Mouse (Mus musculus): ENCODE measurements around the gene H3f3a. TPM values are rescaled to one million over a fixed set of nuclear protein-coding genes. Genes with fewer than 3 reads are reported as not detected.

The H3f3a gene
- polyA plus RNA-seq, 1 experiment from 2014 or later = 3,728 TPM

DNA sequence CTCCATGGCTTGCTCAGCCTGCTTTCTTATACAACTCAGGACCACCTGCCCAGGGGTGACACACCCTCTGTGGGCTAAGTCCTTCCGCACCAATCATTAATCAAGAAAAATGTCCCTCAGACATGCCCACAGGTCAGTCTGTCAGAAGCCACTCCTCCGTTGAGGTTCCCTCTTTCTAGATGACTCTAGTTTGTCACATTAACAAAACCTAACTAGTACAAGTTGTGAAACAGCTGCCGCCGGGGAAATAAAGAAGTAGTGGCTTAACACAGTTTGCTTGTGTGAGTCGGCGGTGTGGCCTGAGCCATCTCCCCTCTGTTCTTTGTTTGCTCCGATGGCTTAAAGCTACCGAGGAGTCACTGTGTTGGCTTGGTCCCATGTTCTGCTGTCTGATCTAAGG lies 51.1 kb downstream of the H3f3a start:
- H3K27me3 ChIP-seq (ENCODE audit: control insufficient read depth, insufficient read depth, low read length) = no peaks in the 10 kb centered on the region; the same call in 1 of the 2 replicates
- peak overlapping the region; percentile 57; the same call in 1 of the 2 replicates for H3K9ac ChIP-seq (ENCODE audit: low read length)
- H3K4me3 ChIP-seq (ENCODE audit: low read depth, low read length) = no peak overlapping the region
- H3K36me3 ChIP-seq (ENCODE audit: control insufficient read depth, insufficient read depth, low read length) = no peaks in the 10 kb centered on the region
- WGBS = 78% methylated on average over 8 of the region's 8 CpGs
- peaks cover 4% of the 10 kb centered on the region for H3K4me1 ChIP-seq (ENCODE audit: control insufficient read depth, insufficient read depth, low read length)
- no peak overlapping the region for H3K27ac ChIP-seq (ENCODE audit: low read depth, low read length)
- H3K9me3 ChIP-seq (ENCODE audit: control insufficient read depth, low read length) = no peaks in the 10 kb centered on the region
- ATAC-seq (ENCODE audit: low FRiP score) (no peak; the same call in 1 of the 2 replicates), DNase-seq (ENCODE audit: low spot score, missing footprints) (no peak)
- peak overlapping the region; percentile 67; the same call in 1 of the 2 replicates for H3K4me2 ChIP-seq

DNA sequence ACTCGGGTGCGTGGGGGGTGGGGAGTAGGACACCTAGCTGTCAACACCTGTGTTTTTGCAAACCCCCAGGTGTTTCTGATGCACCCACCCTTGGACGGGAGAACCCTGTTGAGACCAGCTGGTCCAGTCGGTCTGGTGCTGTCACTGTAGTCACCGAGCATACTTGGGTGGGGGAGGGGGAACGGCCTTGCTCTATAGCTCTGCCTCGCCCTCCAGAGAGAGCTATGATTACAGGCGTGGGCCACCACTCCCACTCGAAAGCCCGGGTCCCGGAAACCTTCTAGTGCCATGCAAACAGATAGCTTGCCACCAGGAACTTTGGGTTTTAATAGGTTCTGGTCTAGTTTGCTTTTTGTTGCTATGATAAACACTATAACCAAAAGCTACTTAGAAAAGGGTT lies 51.6 kb downstream of the H3f3a start:
- Histone ChIP-seq H3K9me3 (ENCODE audit: control insufficient read depth, low read length) (no peaks in the 10 kb centered on the region), H3K4me1 (ENCODE audit: control insufficient read depth, insufficient read depth, low read length) (no peaks in the 10 kb centered on the region), H3K27ac (ENCODE audit: low read depth, low read length) (no peak overlapping the region), H3K4me3 (ENCODE audit: low read depth, low read length) (no peak overlapping the region), H3K36me3 (ENCODE audit: control insufficient read depth, insufficient read depth, low read length) (no peaks in the 10 kb centered on the region), H3K9ac (ENCODE audit: low read length) (no peak overlapping the region), H3K4me2 (no peak overlapping the region), H3K27me3 (ENCODE audit: control insufficient read depth, insufficient read depth, low read length) (no peaks in the 10 kb centered on the region; the same call in 1 of the 2 replicates)
- ATAC-seq (ENCODE audit: low FRiP score) (no peak), DNase-seq (ENCODE audit: low spot score, missing footprints) (no peak)
- WGBS = 87% methylated on average over 11 of the region's 11 CpGs

DNA sequence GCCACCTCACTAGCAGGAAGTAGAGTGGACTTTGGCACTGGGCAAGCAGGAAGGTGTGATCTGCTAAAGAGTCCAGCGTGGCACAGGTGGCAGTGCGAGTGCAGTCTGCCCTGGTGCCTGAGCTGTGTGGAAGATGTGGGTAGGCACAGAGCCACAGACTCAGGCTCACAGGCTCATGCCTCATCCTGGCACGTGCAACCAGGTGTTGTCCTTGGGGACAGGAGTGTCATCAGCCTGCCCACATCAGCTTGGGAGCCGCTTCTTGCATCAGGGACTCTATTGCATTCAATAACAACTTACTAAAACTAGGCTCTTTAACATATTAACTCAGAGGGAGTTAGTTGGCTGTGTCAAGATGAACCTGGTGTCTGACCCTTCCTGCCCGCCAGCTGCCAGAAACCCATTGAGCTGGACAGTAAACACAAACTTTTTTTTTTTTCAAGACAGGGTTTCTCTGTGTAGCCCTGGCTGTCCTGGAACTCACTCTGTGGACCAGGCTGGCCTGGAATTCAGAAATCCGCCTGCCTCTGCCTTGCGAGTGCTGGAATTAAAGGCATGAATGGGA lies 55.7 kb downstream of the H3f3a start:
- no peaks in the 10 kb centered on the region; the same call in 1 of the 2 replicates for H3K27me3 ChIP-seq (ENCODE audit: control insufficient read depth, insufficient read depth, low read length)
- 88% methylated on average over 7 of the region's 7 CpGs for WGBS

DNA sequence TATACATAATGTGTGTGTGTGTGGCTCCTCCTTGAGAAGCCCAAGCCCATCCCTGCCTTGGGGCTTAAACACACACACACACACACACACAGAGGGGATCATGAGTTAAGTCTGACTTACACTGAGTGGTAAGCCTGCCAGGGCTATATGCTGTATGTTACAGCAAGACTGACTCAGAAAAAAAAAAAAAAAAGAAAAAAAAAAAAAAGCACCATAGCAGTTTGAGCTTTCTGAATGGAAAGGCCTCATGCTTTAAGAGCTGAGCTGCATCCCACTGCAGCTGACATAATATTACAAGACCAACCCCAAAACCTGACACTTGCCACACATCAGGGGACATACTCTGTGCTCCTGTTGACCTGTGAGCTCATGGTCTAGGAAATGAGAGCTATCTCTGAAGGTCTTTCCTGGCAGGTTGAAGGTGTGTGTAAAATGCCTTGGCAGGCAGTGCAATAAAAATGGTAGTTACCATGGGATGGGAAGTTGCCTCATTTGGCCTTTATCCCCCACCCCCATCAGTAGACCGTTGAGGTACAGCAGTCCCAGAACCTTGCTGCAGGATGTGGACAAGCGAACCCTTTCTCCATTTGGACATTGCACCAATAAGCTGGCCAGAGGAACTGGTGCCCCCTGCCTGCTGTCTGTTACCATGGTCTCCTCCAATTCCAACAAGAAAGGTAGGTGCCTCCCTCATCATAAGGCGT lies 56.3 kb downstream of the H3f3a start:
- peaks cover 9% of the 10 kb centered on the region; the same call in 1 of the 2 replicates for H3K36me3 ChIP-seq (ENCODE audit: control insufficient read depth, insufficient read depth, low read length)
- H3K4me1 ChIP-seq (ENCODE audit: control insufficient read depth, insufficient read depth, low read length) = no peaks in the 10 kb centered on the region
- H3K27ac ChIP-seq (ENCODE audit: low read depth, low read length) = no peak overlapping the region
- H3K4me3 ChIP-seq (ENCODE audit: low read depth, low read length) = no peak overlapping the region
- ATAC-seq (ENCODE audit: low FRiP score) (no peak), DNase-seq (ENCODE audit: low spot score, missing footprints) (no peak)
- no peak overlapping the region for H3K9ac ChIP-seq (ENCODE audit: low read length)
- no peaks in the 10 kb centered on the region for H3K9me3 ChIP-seq (ENCODE audit: control insufficient read depth, low read length)
- 95% methylated on average over 3 of the region's 3 CpGs for WGBS
- H3K27me3 ChIP-seq (ENCODE audit: control insufficient read depth, insufficient read depth, low read length) = no peaks in the 10 kb centered on the region; the same call in 1 of the 2 replicates
- no peak overlapping the region for H3K4me2 ChIP-seq

More for the DNA sequence above, 55.7 kb downstream of the H3f3a start:
- Histone ChIP-seq H3K9ac (ENCODE audit: low read length) (no peak overlapping the region), H3K36me3 (ENCODE audit: control insufficient read depth, insufficient read depth, low read length) (peaks cover 7% of the 10 kb centered on the region; the same call in 1 of the 2 replicates), H3K4me3 (ENCODE audit: low read depth, low read length) (no peak overlapping the region), H3K9me3 (ENCODE audit: control insufficient read depth, low read length) (no peaks in the 10 kb centered on the region), H3K4me1 (ENCODE audit: control insufficient read depth, insufficient read depth, low read length) (no peaks in the 10 kb centered on the region), H3K4me2 (no peak overlapping the region), H3K27ac (ENCODE audit: low read depth, low read length) (no peak overlapping the region)
- ATAC-seq (ENCODE audit: low FRiP score) (no peak), DNase-seq (ENCODE audit: low spot score, missing footprints) (no peak)

DNA sequence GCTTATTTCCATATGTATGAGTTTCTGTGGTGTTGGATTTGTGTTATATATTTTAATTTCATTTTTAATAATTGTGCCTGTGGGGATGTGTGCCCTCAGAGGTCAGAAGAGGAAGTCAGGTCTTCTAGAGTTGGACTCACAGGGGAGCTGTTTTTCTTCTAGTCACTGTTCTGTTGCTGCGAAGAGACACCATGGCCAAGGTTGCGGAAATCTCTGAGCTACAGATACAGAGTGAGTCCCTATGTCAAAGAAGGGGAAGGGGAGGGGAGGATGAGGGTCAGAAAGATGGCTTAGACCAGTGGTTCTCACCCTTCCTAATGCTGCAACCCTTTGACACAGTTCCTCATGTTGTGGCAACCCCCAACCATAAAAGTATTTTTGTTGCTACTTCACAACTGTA lies 57.0 kb downstream of the H3f3a start:
- ATAC-seq (ENCODE audit: low FRiP score) (no peak), DNase-seq (ENCODE audit: low spot score, missing footprints) (no peak)
- Histone ChIP-seq H3K27me3 (ENCODE audit: control insufficient read depth, insufficient read depth, low read length) (no peaks in the 10 kb centered on the region), H3K4me1 (ENCODE audit: control insufficient read depth, insufficient read depth, low read length) (no peaks in the 10 kb centered on the region), H3K36me3 (ENCODE audit: control insufficient read depth, insufficient read depth, low read length) (peaks cover 12% of the 10 kb centered on the region; the same call in 1 of the 2 replicates), H3K4me3 (ENCODE audit: low read depth, low read length) (no peak overlapping the region), H3K4me2 (no peak overlapping the region), H3K9ac (ENCODE audit: low read length) (no peak overlapping the region), H3K9me3 (ENCODE audit: control insufficient read depth, low read length) (no peaks in the 10 kb centered on the region), H3K27ac (ENCODE audit: low read depth, low read length) (no peak overlapping the region)
- 88% methylated on average over 2 of the region's 2 CpGs for WGBS

DNA sequence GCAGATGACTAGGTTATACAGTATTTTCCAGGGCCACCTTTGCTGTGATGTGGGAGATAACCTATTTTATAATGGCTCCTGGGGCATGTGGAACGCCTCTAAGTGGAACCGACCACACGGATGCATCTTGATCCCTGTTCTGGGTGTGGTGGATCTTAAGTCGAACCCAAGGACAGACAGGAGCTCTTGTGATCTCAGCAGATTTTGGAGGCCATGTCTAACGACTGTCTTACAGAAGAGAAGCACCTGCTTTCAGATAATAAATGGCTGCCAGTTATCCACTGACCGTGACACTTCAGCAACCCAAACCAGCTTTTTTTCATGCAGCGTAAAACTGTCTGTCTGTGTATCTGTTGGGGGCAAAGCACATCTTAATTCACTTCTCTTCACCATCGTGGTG lies 59.4 kb downstream of the H3f3a start:
- no peaks in the 10 kb centered on the region for H3K4me1 ChIP-seq (ENCODE audit: control insufficient read depth, insufficient read depth, low read length)
- H3K4me2 ChIP-seq = no peak overlapping the region
- no peaks in the 10 kb centered on the region for H3K27me3 ChIP-seq (ENCODE audit: control insufficient read depth, insufficient read depth, low read length)
- H3K4me3 ChIP-seq (ENCODE audit: low read depth, low read length) = no peak overlapping the region
- 92% methylated on average over 8 of the region's 8 CpGs for WGBS
- no peak overlapping the region for H3K9ac ChIP-seq (ENCODE audit: low read length)
- DNase-seq (ENCODE audit: low spot score, missing footprints) (peak; percentile 71), ATAC-seq (ENCODE audit: low FRiP score) (no peak)
- peaks cover 13% of the 10 kb centered on the region; the same call in 1 of the 2 replicates for H3K36me3 ChIP-seq (ENCODE audit: control insufficient read depth, insufficient read depth, low read length)
- no peak overlapping the region for H3K27ac ChIP-seq (ENCODE audit: low read depth, low read length)
- H3K9me3 ChIP-seq (ENCODE audit: control insufficient read depth, low read length) = no peaks in the 10 kb centered on the region

DNA sequence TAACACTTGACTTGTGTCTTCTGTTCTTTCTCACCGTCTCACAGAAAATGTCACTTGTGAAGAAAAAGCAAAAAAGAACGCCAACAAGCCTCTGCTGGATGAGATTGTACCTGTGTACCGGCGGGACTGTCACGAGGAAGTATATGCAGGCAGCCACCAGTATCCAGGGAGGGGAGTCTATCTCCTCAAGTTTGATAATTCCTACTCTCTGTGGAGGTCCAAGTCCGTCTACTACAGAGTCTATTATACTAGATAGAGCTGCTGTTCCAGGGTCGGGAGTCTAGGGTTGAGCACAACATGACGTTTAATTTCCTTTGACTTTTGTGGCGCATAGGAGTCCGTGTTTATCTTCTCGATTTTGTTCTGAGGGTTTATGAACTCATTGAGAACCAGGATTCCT lies 61.6 kb downstream of the H3f3a start:
- Histone ChIP-seq H3K27ac (ENCODE audit: low read depth, low read length) (no peak overlapping the region), H3K9me3 (ENCODE audit: control insufficient read depth, low read length) (no peaks in the 10 kb centered on the region), H3K9ac (ENCODE audit: low read length) (no peak overlapping the region), H3K4me1 (ENCODE audit: control insufficient read depth, insufficient read depth, low read length) (no peaks in the 10 kb centered on the region), H3K27me3 (ENCODE audit: control insufficient read depth, insufficient read depth, low read length) (no peaks in the 10 kb centered on the region), H3K4me2 (no peak overlapping the region), H3K36me3 (ENCODE audit: control insufficient read depth, insufficient read depth, low read length) (peaks cover 21% of the 10 kb centered on the region), H3K4me3 (ENCODE audit: low read depth, low read length) (no peak overlapping the region)
- DNase-seq (ENCODE audit: low spot score, missing footprints) = peak; percentile 80
- 97% methylated on average over 11 of the region's 11 CpGs for WGBS
- no peak for ATAC-seq (ENCODE audit: low FRiP score)

Other genes with a start within 250 kb of the H3f3a start
- 188 and 213 TPM in 2 replicates for gene Parp1, start 245.0 kb downstream of the H3f3a start, polyA plus RNA-seq (2014; fragmentation: Nextera tagmentation; extraction: Ambion mirVana)
- 26.2 and 30.4 TPM in 2 replicates for gene Lin9, start 172.8 kb downstream of the H3f3a start, polyA plus RNA-seq (2014; fragmentation: Nextera tagmentation; extraction: Ambion mirVana)
- gene Mixl1, start 116.9 kb downstream of the H3f3a start, polyA plus RNA-seq (2014; fragmentation: Nextera tagmentation; extraction: Ambion mirVana) = 0.08 TPM in 1 of 2 replicates, not detected in the other
- 20.8 and 21.6 TPM in 2 replicates for gene Acbd3, start 87.9 kb downstream of the H3f3a start, polyA plus RNA-seq (2014; fragmentation: Nextera tagmentation; extraction: Ambion mirVana)
- gene Sde2, start 37.2 kb upstream of the H3f3a start, polyA plus RNA-seq (2014; fragmentation: Nextera tagmentation; extraction: Ambion mirVana) = 34.1 and 35.1 TPM in 2 replicates
- not detected in 2 replicates for gene Lefty2, start 79.2 kb upstream of the H3f3a start, polyA plus RNA-seq (2014; fragmentation: Nextera tagmentation; extraction: Ambion mirVana)
- 85.4 and 97.9 TPM in 2 replicates for gene Pycr2, start 90.3 kb upstream of the H3f3a start, polyA plus RNA-seq (2014; fragmentation: Nextera tagmentation; extraction: Ambion mirVana)
- gene Lefty1, start 121.1 kb upstream of the H3f3a start, polyA plus RNA-seq (2014; fragmentation: Nextera tagmentation; extraction: Ambion mirVana) = 0.51 and 1.1 TPM in 2 replicates
- 2.4 and 2.5 TPM in 2 replicates for gene Tmem63a, start 128.4 kb upstream of the H3f3a start, polyA plus RNA-seq (2014; fragmentation: Nextera tagmentation; extraction: Ambion mirVana)
- 0.87 and 1.6 TPM in 2 replicates for gene Ephx1, start 207.0 kb upstream of the H3f3a start, polyA plus RNA-seq (2014; fragmentation: Nextera tagmentation; extraction: Ambion mirVana)
- gene 9130409I23Rik, start 237.3 kb upstream of the H3f3a start, polyA plus RNA-seq (2014; fragmentation: Nextera tagmentation; extraction: Ambion mirVana) = 0.08 TPM in 1 of 2 replicates, not detected in the other